Mouse (Mus musculus) thymus, adult 2 months (tissue): ENCODE results near the gene Tmem81.

Experiments
- CTCF ChIP-seq: fragments of 200-500 bp; IDR thresholded peaks from 2 replicates; pipeline ENCODE4 v1.5.1; 2012; ENCODE audit warnings: mild to moderate bottlenecking, control low read depth, low read length, moderate library complexity, borderline replicate concordance; ENCODE audit not compliant: control insufficient read depth, poor library complexity, insufficient read depth; ENCODE audit errors: extremely low read depth
- POLR2A ChIP-seq: fragments of 200-500 bp; IDR thresholded peaks from 2 replicates; pipeline ENCODE4 v1.6.1; 2012; ENCODE audit warnings: mild to moderate bottlenecking, low read length, control low read depth, moderate library complexity; ENCODE audit not compliant: control insufficient read depth, poor library complexity, insufficient read depth; ENCODE audit errors: extremely low read depth

DNA sequence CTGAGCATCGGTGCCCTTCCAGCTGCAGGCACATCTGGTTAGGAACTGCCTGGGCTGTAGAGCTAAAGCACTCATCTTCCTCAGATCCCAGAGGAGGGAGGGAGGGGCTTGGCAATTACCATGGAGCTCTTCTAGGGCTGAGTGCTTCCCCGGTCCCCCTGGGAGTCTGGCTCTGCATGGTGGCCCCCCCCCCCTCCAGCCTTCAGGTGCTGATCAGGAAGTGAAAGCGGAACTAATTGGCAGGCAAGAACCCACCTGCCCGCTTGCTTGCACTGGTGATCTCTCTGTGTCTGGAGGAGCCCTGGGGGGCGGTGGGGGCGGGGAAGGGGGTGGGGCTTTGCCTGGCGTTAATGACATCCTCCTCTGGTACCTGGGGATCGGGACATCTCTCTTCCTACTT is 27.8 kb downstream of the Tmem81 start:
- TF ChIP-seq CTCF (no peak), POLR2A (no peak)
